In the genomic region with DNA sequence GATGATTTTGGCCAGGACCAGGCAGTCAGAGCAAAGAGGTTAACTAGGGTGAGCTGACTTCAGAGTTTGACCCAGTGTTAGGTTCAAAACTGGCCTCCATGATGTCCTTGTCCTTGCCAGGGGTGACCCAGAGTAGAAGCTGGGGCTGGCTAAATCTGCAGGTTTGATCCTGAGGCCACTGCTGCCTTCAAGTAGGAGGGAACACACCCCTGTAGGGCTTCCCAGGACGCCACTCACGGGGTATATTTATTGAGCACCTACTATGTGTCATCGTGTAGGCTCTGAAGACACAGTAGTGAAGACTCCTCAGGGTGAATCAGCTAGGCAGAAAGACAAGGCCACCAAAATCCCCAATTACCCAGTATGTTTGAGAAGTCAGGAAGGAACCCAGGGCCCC, we compare ENCODE assay signal across 7 mouse cellular contexts. TPM values are rescaled to one million over a fixed set of nuclear protein-coding genes. Genes with fewer than 3 reads are reported as not detected.
DNase-seq lines count a peak whose midpoint lies in the region; ATAC-seq and TF ChIP-seq lines count a peak whose summit lies in the region.

No protein-coding gene starts in this region.

- 53% methylated on average over 3 of the region's 3 CpGs for WGBS in neural tube, embryonic 11.5 days
- 50% methylated on average over 3 of the region's 3 CpGs for WGBS in forebrain, embryonic 10.5 days
- 58% methylated on average over 3 of the region's 3 CpGs for WGBS in limb, embryonic 14.5 days
- 68% methylated on average over 3 of the region's 3 CpGs for WGBS in stomach, embryonic 15.5 days

- no peaks in the 10 kb centered on the region for H3K27me3 ChIP-seq in neural tube, embryonic 11.5 days (ENCODE audit: control insufficient read depth, insufficient read depth, low read length)
- H3K27me3 ChIP-seq in forebrain, embryonic 10.5 days (ENCODE audit: poor library complexity, severe bottlenecking) = peaks cover 18% of the 10 kb centered on the region
- H3K27me3 ChIP-seq in limb, embryonic 14.5 days (ENCODE audit: control insufficient read depth, insufficient read depth, low read length) = no peaks in the 10 kb centered on the region
- no peaks in the 10 kb centered on the region for H3K27me3 ChIP-seq in stomach, embryonic 15.5 days (replicated peaks)

- no peak overlapping the region for H3K9ac ChIP-seq in neural tube, embryonic 11.5 days (ENCODE audit: low read length)
- peak overlapping the region; percentile 86; the same call in 1 of the 2 replicates for H3K9ac ChIP-seq in limb, embryonic 14.5 days (ENCODE audit: low read depth, low read length, severe bottlenecking)
- H3K9ac ChIP-seq in stomach, embryonic 15.5 days = peak overlapping the region; percentile 87; the same call in 1 of the 2 replicates

- H3K36me3 ChIP-seq in neural tube, embryonic 11.5 days (ENCODE audit: control insufficient read depth, insufficient read depth, low read length) = no peaks in the 10 kb centered on the region
- no peaks in the 10 kb centered on the region for H3K36me3 ChIP-seq in forebrain, embryonic 10.5 days (replicated peaks)
- H3K36me3 ChIP-seq in limb, embryonic 14.5 days (ENCODE audit: control insufficient read depth, insufficient read depth, low read length) = no peaks in the 10 kb centered on the region
- H3K36me3 ChIP-seq in stomach, embryonic 15.5 days = no peaks in the 10 kb centered on the region

- no peak for TF ChIP-seq POLR2A in limb, embryonic 14.5 days (IDR thresholded peaks at IDR 0.05; ENCODE audit: borderline replicate concordance, extremely low read depth, insufficient read depth, insufficient read length)

- ATAC-seq in neural tube, embryonic 11.5 days (ENCODE audit: insufficient read depth, low FRiP score, low TSS enrichment) = no peak
- no peak for ATAC-seq in limb, embryonic 14.5 days (ENCODE audit: low FRiP score, low read depth)
- ATAC-seq in stomach, embryonic 15.5 days (ENCODE audit: insufficient read depth, low FRiP score, low read depth) = no peak

- peak overlapping the region; percentile 54; the same call in 1 of the 2 replicates for H3K4me3 ChIP-seq in neural tube, embryonic 11.5 days (ENCODE audit: low read depth, low read length)
- H3K4me3 ChIP-seq in forebrain, embryonic 10.5 days = peak overlapping the region; percentile 71
- H3K4me3 ChIP-seq in limb, embryonic 14.5 days (replicated peaks; ENCODE audit: low read length) = peak overlapping the region; percentile 57
- peak overlapping the region; percentile 52 for H3K4me3 ChIP-seq in stomach, embryonic 15.5 days (replicated peaks)

- H3K4me1 ChIP-seq in neural tube, embryonic 11.5 days (ENCODE audit: control insufficient read depth, insufficient read depth, low read length) = peaks cover 5% of the 10 kb centered on the region
- peaks cover 20% of the 10 kb centered on the region for H3K4me1 ChIP-seq in forebrain, embryonic 10.5 days
- peaks cover 5% of the 10 kb centered on the region for H3K4me1 ChIP-seq in limb, embryonic 14.5 days (ENCODE audit: control insufficient read depth, insufficient read depth, low read length)
- H3K4me1 ChIP-seq in stomach, embryonic 15.5 days = peaks cover 21% of the 10 kb centered on the region

- H3K27ac ChIP-seq in neural tube, embryonic 11.5 days (ENCODE audit: low read depth, low read length) = no peak overlapping the region
- peak overlapping the region; percentile 90; the same call in 1 of the 2 replicates for H3K27ac ChIP-seq in forebrain, embryonic 10.5 days
- no peak overlapping the region for H3K27ac ChIP-seq in limb, embryonic 14.5 days (replicated peaks; ENCODE audit: low read depth, low read length)
- H3K27ac ChIP-seq in stomach, embryonic 15.5 days = 0 out of 2 replicates have a peak overlapping the region, but pooled peaks have one; percentile 89

- no peaks in the 10 kb centered on the region for H3K9me3 ChIP-seq in neural tube, embryonic 11.5 days (ENCODE audit: control insufficient read depth, low read length)
- H3K9me3 ChIP-seq in forebrain, embryonic 10.5 days = no peaks in the 10 kb centered on the region
- H3K9me3 ChIP-seq in limb, embryonic 14.5 days (ENCODE audit: control insufficient read depth, low read length) = no peaks in the 10 kb centered on the region
- no peaks in the 10 kb centered on the region for H3K9me3 ChIP-seq in stomach, embryonic 15.5 days

- DNase-seq in neural tube, embryonic 11.5 days (ENCODE audit: low spot score) = no peak
- no peak for DNase-seq in neural tube, embryonic 10.5 days (ENCODE audit: extremely low spot score, low spot score)
- no peak for DNase-seq in forebrain, embryonic 10.5 days (ENCODE audit: extremely low spot score, low spot score)
- no peak for DNase-seq in limb, embryonic 14.5 days (ENCODE audit: low spot score)
- no peak for DNase-seq in thymus, adult 18-20 months
- DNase-seq in urinary bladder, postnatal 14 days (ENCODE audit: low spot score) = no peak

- peak overlapping the region; percentile 87 for H3K4me2 ChIP-seq in neural tube, embryonic 11.5 days (ENCODE audit: low read depth)
- H3K4me2 ChIP-seq in limb, embryonic 14.5 days (replicated peaks; ENCODE audit: low read depth, low read length, severe bottlenecking) = peak overlapping the region; percentile 97
- peak overlapping the region; percentile 92 for H3K4me2 ChIP-seq in stomach, embryonic 15.5 days

RNA-seq across cellular contexts. Expression of a gene that starts 1.0 kb away (rescaled TPM):
- polyA plus RNA-seq in neural tube, embryonic 11.5 days (2014; fragmentation: Nextera tagmentation; extraction: Ambion mirVana) = 0.78 and 1.7 TPM in 2 replicates
- 0.90 and 1.0 TPM in 2 replicates for polyA plus RNA-seq in forebrain, embryonic 10.5 days (2016; fragmentation: Nextera tagmentation; extraction: Ambion mirVana)
- polyA plus RNA-seq in limb, embryonic 14.5 days (2012; rRNA removed) = 4.2 and 4.8 TPM in 2 replicates
- 4.7 and 4.8 TPM in 2 replicates for polyA plus RNA-seq in limb, embryonic 14.5 days (2014; fragmentation: Nextera tagmentation; extraction: Ambion mirVana)
- 9.2 and 9.4 TPM in 2 replicates for polyA plus RNA-seq in stomach, embryonic 15.5 days (2015; fragmentation: Nextera tagmentation; extraction: Ambion mirVana)

RNA-seq across cellular contexts. Expression of a gene that starts 6.8 kb away (rescaled TPM):
- polyA plus RNA-seq in neural tube, embryonic 11.5 days (2014; fragmentation: Nextera tagmentation; extraction: Ambion mirVana) = not detected in 2 replicates
- polyA plus RNA-seq in forebrain, embryonic 10.5 days (2016; fragmentation: Nextera tagmentation; extraction: Ambion mirVana) = not detected in 2 replicates
- polyA plus RNA-seq in limb, embryonic 14.5 days (2012; rRNA removed) = not detected in 2 replicates
- polyA plus RNA-seq in limb, embryonic 14.5 days (2014; fragmentation: Nextera tagmentation; extraction: Ambion mirVana) = not detected in 2 replicates
- polyA plus RNA-seq in stomach, embryonic 15.5 days (2015; fragmentation: Nextera tagmentation; extraction: Ambion mirVana) = 22.7 and 26.1 TPM in 2 replicates

RNA-seq across cellular contexts. Expression of a gene that starts 60.0 kb away (rescaled TPM):
- polyA plus RNA-seq in neural tube, embryonic 11.5 days (2014; fragmentation: Nextera tagmentation; extraction: Ambion mirVana) = 2.8 and 3.3 TPM in 2 replicates
- 3.5 TPM in 2 replicates for polyA plus RNA-seq in forebrain, embryonic 10.5 days (2016; fragmentation: Nextera tagmentation; extraction: Ambion mirVana)
- 7.0 and 8.2 TPM in 2 replicates for polyA plus RNA-seq in limb, embryonic 14.5 days (2012; rRNA removed)
- 2.7 and 4.2 TPM in 2 replicates for polyA plus RNA-seq in limb, embryonic 14.5 days (2014; fragmentation: Nextera tagmentation; extraction: Ambion mirVana)
- polyA plus RNA-seq in stomach, embryonic 15.5 days (2015; fragmentation: Nextera tagmentation; extraction: Ambion mirVana) = 6.8 and 8.1 TPM in 2 replicates

Comparison
In these comparisons a context has a peak if more than half of its experiments do, and no peak if none do; other contexts are left out.
1. H3K27ac ChIP-seq: peak in forebrain, embryonic 10.5 days (single experiment) and stomach, embryonic 15.5 days (single experiment); none in neural tube, embryonic 11.5 days (single experiment) and limb, embryonic 14.5 days (single experiment).
2. RNA of a gene that starts 6.8 kb away (polyA plus RNA-seq): 22.7 to 26.1 TPM in stomach, embryonic 15.5 days; not detected in limb, embryonic 14.5 days, not detected in neural tube, embryonic 11.5 days and not detected in forebrain, embryonic 10.5 days; every median in the first group is over 10 times any median in the second.
3. Peak in every context shown above with its lines, with median percentiles within 50 percentile points of each other: H3K4me2 ChIP-seq and H3K4me3 ChIP-seq.